Mouse (Mus musculus) CD4-positive, CD25-positive, alpha-beta regulatory T cell, adult 2 months (primary cell): Measurements from ENCODE around the gene Nkx2-5.

Experiments used
- DNase-seq: peaks from one replicate; pipeline ENCODE4 v3.0.0-alpha.2; 2012; ENCODE audit warnings: low read depth, low spot score

Gene Nkx2-5

DNA sequence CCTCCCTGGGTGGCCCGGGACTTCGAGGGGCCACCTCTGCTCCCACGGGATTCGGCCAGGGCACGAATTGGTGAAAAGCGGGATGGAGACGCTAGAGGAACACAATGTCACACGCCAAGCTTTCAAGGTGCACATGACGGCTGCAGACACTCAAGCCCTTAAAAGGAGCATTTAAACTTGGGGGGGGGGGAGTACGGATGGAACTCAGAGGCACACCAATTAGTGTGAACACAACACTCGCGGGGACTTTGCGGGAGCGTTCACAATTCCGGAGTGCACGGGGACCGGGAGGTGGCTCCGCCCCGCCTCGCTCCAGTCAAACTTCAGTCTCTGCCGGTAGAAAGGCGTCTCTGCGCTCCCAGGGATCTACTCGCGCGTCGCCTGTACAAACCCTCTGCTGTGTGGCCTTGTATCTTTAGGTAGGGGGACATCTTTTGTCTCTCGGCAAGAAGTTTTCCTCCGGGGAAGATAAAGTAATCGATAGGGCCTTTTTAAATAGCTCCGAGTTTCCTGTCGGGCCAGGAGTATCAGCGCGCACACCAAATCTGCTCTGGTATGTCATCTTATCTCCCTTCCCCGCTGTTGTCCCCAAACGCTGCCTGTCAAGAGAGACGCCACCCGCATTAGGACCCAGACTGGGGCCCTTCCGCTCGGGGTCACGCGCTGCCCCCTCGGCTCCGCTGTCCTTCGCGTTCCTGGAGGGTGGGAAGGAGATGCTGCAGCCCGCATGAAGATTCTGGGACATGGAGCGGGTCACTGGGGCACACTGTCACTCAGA, 5.7 kb upstream of the Nkx2-5 start:
- DNase-seq: peak; percentile 29

DNA sequence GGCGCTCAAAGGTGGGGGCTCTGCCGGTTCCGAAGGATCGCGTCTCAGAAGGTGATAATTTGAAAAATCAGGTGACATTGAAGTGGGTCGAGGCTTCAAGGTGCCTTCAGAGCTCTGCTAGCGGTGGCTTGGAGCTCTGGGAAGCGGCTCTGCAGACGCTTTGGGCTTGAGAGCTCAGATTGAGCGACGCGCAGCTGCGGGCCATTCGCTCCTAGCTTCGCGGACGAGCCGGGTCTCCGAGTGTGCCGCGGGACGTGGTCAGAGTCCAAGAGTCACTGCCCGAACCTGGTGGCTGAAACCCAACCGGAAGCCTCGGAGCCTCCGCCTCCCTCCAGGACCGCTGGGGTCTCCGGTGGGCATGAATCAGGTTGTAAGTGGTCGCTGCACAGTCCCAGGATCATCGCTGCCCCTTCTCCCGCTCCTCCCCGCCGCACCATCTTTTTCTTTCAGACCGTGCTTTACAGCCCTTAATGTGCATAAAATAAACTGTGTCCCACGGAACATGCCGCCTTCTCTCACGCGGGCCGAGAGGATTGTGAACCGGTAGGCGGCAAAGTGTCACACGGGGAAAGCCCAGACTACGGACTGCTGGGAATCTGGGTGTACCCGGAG, 5.0 kb upstream of the Nkx2-5 start:
- DNase-seq: peak; percentile 26

DNA sequence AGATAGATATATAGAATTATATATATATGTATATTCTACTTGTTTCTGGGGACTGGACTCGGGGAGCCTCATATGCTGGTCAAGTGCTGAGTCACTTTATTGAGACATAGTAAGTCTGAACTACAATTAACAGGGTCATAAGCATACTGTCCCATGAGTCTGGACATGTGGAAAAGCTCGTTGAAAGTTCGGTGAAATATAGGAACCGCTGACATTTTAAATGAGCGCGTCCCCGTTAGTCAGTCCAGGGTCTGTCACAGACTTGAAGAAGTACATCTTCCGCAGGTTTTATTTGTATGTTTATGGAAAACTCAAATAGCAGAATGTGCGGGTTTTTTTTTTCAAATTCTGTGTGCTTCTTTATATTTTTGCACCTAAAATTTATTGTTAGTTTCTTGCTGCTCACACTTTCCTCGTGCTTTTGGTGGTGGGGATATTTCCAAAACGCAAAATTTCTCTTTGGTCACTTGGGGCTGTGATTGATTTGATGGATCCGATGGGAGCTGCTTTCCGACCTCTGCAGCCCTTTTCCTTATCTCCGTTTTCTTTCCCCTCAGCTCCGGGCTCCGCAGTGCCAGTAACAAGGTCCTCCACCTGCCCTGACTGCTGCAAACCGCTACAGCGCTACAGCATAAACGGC, 4.4 kb upstream of the Nkx2-5 start:
- DNase-seq: peak; percentile 26

DNA sequence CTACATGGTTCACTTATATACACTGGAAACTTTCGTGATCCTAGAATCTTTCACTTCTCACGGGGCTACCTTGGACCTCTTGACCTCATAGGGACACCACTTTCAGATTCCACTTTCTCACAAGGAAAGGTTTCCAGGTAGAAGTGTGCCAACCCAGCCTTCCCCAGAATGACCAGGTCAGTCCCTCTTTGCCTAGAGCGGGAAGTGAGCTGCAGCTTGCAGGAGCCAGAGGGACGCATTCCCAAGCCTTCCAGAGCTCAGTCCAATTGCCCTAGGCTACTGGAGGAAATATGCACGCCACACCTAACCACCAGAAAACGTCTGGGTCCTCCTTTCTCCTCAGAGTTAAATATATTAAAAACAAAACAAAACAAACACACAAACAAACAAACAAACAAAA, 3.4 kb upstream of the Nkx2-5 start:
- DNase-seq: no peak

DNA sequence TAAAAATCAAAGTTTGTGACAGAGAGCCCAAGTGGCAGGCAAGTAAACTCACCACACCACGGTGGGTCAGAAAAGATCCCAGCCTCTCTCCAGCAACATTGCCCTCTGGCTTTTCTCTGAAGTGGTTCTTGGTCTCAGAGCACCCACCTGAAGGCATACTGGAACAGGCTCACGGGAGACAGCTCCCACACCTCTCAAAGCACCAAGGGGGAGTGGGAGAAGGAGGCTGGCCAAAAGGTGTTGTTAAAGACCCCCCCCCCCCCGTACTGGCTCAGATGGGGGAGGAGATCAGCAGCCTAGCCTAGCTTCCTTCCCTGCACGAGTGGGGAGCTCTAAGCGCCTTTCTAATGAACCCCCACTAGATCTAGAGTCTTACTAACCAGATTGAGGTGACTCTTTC, 3.0 kb upstream of the Nkx2-5 start:
- DNase-seq: no peak

DNA sequence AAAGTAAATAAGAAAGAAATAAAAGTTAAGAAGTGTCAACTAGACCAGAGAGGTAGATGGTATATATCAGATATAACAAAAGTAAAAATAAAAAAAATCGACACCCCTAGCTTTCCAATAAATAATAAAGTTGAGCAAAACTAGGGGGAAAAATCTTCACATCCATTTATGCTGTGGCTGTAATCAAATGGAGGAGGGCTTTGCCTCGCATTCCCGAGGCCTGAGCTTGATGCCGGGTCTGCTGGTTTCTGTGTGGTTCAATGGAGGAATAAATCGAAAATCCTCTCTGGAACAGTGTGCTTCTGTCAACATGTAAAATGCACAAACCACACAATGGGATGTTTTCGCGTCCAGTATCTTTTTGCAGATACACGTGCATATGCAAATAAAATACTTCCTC, 1.6 kb upstream of the Nkx2-5 start:
- DNase-seq: no peak

DNA sequence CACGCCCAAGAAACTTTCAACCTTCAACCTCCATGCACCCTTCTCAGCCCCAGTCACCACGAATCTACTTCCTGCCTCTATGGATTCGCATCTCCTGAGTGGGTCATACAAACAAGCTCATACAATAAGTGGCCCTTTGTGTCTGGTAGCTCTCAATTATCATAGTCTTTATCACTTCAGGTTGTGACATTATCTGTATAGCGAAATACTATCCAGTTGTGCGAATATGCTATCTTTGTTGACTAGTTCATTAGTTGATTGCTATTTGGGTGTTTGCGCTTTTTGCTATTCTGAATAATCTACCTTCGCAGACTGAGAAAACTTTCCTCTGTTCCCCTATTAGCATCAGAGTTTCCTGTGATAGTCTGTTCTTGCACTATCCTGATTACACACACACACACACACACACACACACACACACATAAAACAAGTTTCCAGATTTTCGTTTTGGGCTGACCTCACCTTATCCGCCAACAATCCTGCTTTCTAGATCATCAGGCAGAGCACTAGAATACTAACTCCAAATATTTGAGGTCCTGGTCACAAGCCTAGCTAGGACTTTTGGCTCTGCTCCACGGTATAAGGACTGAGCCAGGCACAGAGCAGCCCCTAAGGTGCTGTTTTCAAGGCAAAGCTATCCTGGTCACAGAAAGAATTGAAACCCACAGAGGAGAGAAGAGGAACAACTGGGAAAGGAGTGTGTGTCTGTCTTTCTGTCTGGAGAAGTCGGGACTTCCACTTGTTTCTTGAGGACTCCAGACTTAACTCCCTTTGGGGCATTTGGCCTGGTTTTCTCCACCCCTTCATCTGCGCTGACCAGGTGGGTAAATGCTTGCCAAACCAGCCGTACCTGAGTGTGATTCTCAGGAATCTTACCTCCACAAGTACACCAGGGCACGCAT, 591 bp upstream of the Nkx2-5 start:
- DNase-seq: no peak

DNA sequence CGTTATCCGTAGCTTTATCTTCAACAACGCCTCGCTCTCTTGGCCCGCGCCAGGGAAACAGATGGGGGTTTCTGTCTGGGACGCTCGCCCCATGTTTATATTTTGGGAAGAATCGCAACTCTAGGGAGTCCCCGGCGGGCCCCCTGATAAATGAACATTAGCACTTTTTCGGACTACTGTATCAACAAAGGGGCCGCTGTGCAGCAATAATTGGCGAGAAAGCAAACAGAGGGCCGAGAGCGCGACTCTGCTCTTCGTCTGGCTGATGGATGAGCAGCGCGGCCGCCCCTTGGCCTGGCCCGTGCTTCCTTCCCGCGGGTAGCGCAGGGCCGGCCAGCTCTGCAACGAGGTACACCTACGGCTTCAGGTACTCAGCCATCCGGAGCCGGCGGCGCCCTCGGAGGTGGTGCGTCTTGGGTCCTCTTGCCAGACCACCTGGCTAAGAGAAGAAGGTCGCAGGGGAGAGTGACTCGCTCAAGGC, 398 bp downstream of the Nkx2-5 start:
- no peak for DNase-seq

DNA sequence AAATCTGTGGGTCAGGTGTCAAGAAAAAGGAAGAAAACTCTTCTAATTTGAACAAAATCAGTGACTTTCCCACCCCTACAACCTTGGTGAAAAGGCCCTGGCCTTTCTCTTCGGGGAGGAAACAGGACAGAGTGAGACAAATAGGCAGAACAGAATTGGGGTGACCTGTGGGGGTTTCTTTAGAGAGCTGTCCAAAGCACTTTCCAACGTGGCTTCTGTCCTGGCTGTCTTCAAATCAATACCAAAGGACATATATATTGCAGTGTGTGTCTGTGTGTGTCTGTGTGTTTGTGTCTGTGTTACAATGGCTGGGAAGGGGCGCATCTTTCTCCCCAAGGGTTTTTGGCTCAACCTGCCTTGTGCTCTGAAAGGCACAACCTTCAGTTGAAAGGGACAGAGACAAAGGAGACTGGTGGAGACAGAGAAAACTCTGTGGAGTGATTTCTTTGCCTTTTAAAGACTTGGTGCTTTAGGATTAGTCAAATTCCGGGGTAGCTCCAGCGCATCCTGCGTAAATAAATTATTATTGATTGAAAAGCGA, 1.0 kb downstream of the Nkx2-5 start:
- no peak for DNase-seq

DNA sequence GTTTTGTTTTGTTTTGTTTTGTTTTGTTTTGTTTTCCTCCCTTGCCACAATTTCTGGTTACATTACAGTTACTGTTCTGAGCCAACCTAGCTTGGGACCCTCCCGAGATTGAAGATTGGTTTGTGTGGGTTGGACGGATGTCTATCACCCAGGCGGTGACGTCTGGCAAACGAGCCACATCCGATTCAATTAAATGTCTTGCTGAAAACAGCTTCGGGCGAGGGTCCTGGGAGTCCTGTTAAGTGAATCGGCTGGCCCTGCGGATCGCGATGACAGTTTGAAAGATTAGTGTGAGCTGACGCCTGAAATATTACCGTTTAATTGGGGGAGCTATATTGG, 1.6 kb downstream of the Nkx2-5 start:
- peak; percentile 49 for DNase-seq

DNA sequence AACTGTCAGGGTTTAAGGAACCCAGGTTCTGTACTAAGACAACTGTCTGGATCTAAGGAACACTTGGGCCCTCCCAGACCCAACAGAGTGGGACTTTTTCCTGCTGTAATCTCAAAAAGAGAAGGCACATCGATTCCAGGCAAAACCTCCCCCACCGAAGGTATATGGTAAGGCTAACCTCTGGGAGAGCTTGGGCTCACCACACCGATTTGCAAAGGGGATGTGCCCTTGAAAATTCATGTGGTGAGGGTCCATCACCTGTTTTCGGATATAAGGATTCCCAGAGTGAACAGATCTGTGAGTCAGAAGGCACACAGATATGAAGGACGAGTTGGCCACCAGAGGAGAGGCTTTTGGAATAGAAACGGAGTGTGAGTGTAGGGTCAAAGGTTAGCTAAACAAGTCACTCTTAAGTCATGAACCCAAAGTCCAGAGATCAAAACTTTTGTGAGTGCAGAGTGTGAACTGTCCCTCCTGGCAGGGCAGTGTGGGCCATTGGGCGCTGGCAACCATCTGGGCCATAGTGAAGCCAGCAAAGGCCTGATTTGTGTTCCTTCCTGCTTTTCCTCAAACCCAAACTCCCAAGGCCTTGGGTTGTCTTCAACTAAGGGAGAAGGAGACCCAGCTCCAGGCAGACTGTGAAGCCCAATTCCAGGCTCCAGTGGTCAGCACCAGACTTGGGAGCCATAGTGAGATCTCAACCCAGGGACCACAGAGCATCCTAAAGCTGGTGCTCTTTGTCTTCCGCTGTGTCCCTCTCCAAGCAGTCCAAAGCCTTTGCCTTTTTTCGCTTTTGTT, 2.2 kb downstream of the Nkx2-5 start:
- no peak for DNase-seq

DNA sequence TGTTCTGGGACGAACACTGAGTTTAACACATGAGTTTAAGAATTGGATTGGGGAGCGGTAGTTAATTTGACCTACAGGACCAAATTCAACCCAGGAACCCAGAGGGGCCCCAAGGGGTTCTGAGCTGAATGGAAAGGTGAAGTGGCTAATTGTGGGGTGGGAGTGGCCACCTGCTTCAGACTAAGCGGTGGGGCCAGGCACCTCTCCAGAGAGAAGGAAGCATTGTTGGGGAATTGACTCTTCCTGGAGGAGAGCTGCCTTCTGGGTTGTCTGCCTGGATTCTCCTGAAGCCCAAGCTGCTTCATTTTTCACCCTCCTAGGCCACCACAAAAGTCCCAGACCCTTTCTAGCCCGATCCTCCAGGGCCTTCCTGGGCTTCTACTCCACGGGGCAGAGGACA, 2.8 kb downstream of the Nkx2-5 start:
- DNase-seq: no peak

DNA sequence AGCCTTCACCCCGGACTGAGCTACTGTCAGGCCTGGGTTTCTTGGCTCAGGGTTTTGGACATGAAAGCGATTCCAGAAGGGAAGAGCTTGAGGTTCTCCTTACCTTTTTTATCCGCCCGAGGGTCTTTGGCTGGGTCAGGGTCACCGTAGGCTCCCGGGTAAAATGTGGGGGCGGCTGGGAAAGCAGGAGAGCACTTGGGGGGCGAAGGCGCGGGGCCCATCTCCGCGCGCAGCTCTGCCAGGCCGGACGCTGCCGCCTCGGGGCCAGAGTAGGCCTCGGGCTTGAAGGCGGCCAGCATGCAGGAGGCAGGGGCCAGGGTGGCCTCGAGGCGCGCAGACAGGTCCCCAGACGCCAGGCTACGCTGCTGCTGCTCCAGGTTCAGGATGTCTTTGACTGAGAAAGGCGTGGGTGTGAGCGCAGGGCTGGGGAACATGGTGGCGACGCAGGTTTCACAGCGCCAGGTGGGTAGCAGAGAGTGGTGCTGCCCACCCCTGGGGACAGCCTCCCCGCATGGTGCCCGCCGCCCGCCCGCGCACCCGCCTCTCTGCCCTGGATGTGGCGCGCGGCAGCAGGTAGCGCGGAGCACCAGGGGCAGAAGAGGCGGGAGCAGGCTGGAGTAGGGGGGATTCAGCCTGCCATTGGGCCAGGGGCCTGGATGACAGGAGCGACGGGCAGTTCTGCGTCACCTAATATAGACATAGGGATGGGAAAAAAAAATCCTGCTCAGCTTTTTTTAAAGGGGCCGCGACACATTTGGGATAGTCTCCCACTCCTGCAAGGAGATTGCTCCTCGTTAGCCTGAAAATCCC, 3.7 kb downstream of the Nkx2-5 start:
- DNase-seq: no peak

DNA sequence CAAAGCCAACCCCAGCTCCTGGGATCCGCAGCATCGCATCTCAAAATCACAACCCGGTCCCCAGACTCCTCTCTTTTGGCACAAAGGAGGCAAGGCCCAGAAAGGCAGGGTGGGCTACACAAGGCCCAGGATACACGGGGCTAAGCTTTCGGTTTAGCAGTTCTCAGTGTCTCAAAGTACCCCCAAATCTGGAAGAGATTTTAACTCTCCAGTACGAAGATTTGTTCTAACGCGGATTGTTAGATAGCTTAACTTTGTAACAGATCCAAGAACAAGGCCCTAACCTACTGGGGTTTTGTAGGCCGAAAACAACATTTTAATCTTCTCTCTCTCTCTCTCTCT, 4.4 kb downstream of the Nkx2-5 start:
- no peak for DNase-seq

DNA sequence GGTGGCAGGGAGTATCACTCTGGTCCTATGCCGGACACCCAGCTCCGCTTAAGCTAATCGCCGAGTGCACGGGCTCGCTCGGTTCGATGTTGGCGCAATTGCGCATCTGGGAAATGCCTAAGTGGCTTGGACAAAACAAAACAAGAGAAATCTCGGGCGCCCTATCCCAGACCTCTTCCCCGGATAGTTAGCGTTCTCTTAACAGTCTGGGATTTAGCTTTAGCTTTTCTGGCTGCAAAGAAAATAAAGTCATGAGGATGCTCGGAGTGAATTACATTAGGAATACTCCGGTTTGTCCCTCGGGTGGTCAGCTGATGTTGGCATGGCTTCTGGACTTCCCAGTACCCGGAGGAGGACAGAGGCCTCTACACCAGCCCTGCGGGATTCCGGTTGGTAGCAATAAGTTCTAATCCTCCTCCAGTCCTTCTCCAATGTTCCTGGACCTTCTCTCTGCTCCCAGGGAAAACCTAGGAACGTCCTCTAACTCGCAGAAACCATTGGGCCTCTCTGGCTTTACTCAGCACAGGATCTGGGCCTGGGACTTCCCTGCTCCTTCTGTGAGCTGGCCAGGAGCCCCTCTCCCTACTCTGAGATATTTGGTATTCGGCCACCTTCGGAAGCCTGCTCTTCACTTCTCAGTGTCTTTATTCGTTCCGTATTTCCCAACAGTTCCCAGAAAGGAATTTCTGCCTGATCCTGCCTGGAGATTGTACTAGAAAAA, 4.9 kb downstream of the Nkx2-5 start:
- DNase-seq: no peak

DNA sequence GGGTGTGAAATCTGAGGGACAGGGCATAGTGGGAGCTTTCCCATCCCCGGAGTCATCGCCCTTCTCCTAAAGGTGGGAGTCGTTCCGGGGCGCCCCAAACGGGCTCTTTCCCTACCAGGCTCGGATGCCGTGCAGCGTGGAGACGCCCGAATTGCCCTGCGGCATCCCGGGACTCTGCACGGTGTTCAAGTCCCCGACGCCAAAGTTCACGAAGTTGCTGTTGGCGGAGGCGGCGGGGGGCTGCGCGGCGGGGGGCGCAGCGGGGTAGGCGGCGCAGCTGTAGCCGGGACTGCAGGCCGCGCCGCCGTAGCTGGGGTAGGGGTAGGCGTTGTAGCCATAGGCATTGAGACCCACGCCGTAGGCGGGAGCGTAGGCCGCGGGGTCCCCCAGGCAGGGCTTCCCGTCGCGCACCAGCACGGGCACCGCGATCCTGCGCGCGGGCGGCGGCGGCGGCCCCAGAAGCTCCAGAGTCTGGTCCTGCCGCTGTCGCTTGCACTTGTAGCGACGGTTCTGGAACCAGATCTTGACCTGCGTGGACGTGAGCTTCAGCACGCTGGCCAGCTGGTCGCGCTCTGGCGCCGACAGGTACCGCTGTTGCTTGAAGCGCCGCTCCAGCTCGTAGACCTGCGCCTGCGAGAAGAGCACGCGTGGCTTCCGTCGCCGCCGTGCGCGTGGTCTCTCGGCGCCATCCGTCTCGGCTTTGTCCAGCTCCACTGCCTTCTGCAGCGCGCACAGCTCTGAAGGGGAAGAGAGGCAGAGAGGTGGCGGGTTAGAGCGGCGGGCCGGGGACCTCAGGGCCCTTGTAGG, 5.7 kb downstream of the Nkx2-5 start:
- DNase-seq: no peak

DNA sequence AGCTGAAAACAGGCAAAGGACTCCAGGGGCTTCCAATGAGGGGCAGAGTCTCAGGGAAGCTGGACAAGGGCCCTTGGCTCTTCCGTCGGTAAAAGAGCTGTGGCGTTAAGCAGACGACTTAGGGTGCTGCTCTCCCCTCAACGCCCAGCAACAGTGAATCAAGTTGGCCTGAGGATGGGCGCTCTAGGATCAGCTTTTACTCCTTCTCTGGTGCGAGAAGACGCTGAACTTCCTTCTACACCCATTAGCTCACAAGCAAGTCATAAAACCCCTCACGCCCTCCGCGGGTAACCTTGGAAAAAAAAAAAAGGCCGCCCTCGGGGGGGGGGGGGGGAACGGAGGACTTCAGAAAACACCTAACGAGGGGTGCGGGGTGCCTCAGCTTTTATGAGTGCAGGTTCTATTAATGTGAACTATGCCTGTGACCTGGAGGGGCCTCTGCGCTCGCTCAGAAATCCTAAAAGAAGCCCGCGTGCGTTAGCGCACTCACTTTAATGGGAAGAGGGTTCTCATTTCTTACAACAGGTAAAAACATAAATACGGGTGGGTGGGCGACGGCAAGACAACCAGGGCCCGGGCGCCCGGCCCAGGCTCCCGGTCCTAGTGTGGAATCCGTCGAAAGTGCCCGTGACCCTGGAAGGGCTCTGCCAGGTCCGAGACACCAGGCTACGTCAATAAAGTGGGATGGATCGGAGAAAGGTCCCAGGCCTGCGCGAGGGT, 6.5 kb downstream of the Nkx2-5 start:
- no peak for DNase-seq

DNA sequence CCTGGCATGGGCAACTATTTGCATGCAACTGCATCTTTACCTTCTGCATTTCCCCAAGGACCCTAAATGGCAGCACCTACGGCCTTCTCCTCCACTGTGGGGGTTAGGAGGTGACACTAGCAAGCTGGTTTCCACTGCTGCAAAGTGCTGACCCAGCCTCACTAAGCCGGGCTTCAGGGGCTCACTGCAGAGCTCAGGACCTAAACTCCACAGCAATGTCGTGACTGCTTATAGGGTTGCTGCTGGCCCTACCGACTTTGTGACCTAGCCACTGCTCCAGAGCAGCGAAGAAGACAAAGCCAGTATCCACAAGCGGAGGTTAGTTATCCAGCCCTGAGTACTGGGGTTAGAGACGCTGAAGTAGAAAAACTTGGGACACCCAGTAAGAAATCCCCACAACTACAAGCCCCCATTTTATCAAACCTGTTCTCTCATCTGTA, 7.2 kb downstream of the Nkx2-5 start:
- no peak for DNase-seq
